Mouse (Mus musculus) adrenal gland, postnatal 36 days (tissue): Measurements from ENCODE around the gene Gng5. TPM values are rescaled to one million over a fixed set of nuclear protein-coding genes. Genes with fewer than 3 reads are reported as not detected.

Experiments used
- DNase-seq, 2 experiments: peaks; one replicate each; pipeline ENCODE4 v3.0.0; 2021; ENCODE audit warnings: mixed read lengths in 1 of 2
- long read RNA-seq, 2 experiments: library from polyadenylated mRNA; stranded (forward); transcript quantifications; one replicate each; pipeline ENCODE4 v2.0.0; 2021; ENCODE audit warnings: borderline sequencing depth in 2 of 2
- total RNA-seq, 2 experiments: library from RNA; stranded (reverse); gene quantifications; 2 replicates each; pipeline ENCODE4 v1.2.3; 2021

Gng5 gene
- total RNA-seq = 100 to 1,000 TPM; 250 to 253 TPM
- long read RNA-seq, experiment 1, transcript Gng5-201 (3 exons, 593 nt) = major isoform, 403 of 407 reads
- long read RNA-seq, experiment 1, partial matches to known transcripts = 0 of 407 reads
- long read RNA-seq, experiment 1, other reads (novel, unspliced or antisense) = 2 of 407 reads
- long read RNA-seq, experiment 2, transcript Gng5-201 (3 exons, 593 nt) = major isoform, 165 of 167 reads
- long read RNA-seq, experiment 2, partial matches to known transcripts = 1 of 167 reads
- long read RNA-seq, experiment 2, other reads (novel, unspliced or antisense) = 1 of 167 reads

GRCm38 (mm10) chr3:146499431-146500002 lies at the start of gene Gng5, which contains the start of gene Spata1:
TSS of gene Gng5 (plus strand) at chr3:146499807.
TSS of gene Spata1 (minus strand) at chr3:146499753.
- DNase-seq = peak; percentile 91 to 96

- DNase-seq = peak; percentile 95 to 97
These were observed 49.2 kb upstream of the Gng5 start for GRCm38 (mm10) chr3:146450371-146450841.

DNA sequence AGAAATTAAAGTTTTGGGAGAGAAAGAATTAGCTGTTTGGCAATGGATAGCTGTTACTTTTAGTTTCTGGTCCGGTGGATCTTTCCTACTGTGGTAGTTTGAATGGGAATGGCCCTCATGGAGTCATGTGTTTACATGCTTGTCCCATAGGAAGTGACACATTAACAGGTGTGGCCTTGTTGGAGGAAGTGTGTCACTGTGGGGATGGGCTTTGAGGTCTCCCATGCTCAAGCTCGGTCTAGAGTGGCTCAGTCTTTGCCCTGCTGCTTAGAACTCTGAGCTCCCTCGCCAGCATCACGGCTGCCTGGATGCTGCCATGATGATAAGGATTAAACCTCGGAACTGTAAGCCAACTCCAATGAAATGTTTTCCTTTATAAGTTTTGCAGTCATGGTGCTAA lies 48.2 kb upstream of the Gng5 start:
- DNase-seq = no peak

DNA sequence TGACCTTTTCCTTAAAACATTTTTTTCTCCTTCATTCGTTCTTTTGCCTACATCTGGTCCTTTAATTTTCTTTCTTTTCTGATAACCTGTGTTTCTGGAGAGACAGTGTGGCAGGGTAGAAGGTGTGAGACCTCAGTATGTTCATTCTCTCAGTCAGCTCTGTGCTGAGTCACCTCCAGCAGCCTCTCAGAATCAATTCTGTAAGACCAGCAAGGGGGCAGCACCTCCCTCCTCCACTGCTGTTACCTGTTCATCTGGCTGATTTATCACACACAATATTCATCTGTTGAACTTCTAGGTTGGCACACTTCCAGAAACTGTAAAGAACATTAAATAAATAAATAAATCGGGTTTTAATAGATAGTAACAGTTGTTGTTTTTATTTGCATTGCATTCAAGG lies 36.7 kb upstream of the Gng5 start:
- DNase-seq = peak in 1 of 2 experiments; percentile 9

DNA sequence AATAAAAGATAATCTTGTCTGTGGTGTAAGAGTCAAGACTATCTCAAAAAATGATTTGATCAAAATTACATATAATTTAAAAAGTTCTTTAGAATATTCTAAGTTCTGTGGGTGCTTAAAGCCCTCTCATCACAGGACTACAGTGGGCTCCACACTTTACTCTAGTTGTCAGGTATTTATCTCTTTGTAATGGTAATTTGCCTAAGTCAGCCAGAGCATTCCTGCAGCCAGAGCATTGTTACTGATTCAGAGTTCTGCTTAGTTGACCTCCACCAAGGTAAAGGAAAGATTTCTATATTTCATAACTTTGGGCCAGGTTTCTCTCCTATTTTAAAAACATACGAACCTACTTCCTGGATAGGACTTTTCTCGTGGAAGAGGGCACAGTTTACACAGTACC lies 30.4 kb upstream of the Gng5 start:
- no peak for DNase-seq

GRCm38 (mm10) chr3:146472657-146473056 lies 26.9 kb upstream of the Gng5 start:
- DNase-seq = no peak

DNA sequence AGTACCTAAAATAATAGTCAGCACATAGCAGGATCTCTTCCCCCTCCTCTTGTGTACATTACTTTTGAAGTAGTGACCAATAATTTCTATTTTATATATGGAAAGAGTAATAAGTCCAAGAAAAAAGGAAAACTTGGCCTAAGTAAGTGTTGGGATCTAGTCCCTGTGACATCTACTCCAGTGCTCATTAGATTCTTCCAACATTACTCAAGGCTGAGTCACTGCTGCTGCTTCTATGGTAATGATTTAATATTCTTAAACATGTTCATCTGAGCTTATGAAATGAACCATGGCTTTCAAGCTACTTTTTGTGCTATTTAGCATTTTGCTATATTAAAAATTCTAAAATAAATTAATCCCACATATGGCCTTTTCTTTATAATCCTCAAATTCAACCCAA lies 25.9 kb upstream of the Gng5 start:
- DNase-seq = peak in 1 of 2 experiments; percentile 8

GRCm38 (mm10) chr3:146474428-146474827 lies 25.2 kb upstream of the Gng5 start:
- no peak for DNase-seq

DNA sequence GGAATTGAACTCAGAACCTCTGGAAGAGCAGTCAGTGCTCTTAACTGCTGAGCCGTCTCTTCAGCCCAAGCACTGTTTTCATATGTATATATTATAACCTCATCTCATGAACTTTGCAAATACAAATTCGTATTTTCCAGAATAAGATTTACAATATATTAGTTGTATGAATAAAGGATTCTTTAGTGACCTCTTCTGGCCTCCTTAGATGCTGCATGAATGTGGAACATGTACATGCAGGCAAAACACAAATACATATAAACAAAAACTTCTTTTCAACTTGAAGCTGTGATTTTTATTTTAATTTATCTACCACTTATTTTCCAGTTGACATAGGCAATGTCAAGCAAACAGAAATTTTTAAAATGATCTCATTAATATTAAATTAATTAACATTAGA lies 17.6 kb upstream of the Gng5 start:
- DNase-seq = no peak

DNA sequence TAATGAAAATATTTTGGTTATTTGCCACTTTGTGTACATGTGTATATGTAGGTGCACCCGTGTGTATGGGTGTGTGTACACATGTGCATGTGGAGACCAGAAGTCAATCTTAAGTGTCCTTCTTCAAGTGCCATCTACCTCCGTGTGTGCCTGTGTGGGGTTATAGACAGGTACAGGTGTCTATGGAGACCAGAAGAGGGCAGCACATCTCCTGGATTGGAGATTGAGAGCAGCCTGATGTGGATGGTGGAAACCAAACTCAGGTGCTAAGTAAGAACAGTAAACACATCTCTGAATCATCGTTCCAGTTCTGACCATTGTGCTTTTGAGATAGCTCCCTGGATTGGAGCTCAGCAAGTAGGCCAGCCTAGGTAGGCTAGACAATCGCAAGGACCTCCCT lies 13.1 kb upstream of the Gng5 start:
- no peak for DNase-seq

- no peak for DNase-seq
These were observed 4.7 kb upstream of the Gng5 start for GRCm38 (mm10) chr3:146494941-146495340.

DNA sequence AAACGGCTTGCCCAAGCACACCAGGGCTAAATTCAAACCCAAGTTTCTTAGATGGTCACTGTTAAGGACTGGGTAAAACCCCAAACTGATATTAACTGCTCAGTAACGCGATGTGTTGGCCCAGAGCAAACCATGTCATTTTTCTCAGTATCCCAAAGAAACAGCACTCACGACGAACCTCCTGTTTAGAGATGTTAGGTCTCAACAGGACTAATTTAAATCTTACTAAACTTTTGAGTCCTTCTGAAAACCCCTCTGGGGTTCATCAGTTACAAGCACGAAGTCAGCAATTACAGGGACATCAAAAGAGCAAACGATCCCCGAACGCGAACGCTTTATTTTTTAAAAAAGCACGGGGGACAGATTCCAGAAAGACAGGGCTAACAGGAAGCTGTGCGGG lies 618 bp upstream of the Gng5 start:
- no peak for DNase-seq

DNA sequence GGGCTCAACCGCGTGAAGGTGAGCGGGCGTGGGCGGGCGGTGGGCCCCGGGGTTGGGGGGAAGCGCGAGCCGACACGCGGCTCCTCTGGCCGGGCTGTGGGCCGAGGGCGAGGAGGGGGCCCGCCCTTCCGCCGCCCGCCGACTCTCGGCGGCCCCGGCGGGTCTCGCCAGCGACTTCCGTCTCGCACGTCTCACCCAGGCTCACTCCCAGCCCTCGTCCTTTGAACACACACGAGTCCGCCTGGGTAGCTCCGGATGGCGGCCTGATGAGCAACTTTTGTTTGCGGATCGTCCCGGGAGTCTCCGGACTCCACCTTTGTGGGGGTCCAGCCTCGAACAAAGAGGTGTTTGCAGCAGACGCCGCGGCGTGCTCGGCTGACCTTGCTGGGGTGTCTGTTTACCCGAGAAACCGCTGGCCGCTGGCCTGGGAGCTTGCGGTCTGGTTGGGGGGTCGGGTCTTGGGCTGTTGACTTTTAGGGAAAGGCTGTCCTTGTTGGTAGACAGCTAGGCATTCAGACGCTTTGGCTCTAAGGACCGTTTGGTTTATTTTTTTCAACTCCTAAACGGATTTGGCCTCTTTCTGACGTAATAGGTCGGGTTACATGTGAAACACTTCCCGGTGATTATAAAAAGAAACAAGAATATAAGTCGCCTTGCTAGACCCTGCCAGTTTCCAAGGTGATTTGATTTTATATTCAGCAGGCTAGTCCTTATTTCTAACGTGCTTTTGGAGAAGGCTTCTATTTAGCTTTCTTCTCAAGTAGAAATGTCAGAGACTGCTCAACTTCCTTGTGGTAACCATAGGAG lies 599 bp downstream of the Gng5 start:
- peak; percentile 57 to 66 for DNase-seq

- DNase-seq = no peak
These were observed 1.2 kb downstream of the Gng5 start for GRCm38 (mm10) chr3:146500810-146501201.

DNA sequence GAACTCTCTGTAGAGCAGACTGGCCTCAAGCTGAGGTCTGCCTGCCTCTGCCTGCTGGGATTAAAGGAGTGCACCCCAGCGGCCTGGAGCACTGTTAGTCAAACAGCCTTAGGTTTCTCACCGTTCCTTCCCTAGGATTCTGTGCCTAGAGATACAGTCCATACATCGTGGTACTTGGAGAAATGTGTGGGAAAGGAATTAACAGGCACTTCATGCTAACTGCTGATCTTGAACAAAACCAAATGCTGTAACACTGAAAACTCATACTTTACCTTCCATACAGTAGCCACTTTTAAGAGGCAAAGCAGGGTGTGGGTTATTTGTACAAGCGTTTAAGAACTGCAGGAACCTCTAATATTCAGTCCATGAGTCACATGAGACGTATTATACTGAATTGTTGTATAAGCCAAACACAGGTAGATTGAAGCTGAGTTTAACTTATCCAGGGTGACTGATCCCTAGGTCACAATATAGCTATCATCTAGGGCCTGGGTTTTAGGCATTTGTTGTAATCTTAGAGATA lies 2.1 kb downstream of the Gng5 start:
- no peak for DNase-seq

GRCm38 (mm10) chr3:146506711-146507110 lies 7.1 kb downstream of the Gng5 start:
- DNase-seq = no peak

DNA sequence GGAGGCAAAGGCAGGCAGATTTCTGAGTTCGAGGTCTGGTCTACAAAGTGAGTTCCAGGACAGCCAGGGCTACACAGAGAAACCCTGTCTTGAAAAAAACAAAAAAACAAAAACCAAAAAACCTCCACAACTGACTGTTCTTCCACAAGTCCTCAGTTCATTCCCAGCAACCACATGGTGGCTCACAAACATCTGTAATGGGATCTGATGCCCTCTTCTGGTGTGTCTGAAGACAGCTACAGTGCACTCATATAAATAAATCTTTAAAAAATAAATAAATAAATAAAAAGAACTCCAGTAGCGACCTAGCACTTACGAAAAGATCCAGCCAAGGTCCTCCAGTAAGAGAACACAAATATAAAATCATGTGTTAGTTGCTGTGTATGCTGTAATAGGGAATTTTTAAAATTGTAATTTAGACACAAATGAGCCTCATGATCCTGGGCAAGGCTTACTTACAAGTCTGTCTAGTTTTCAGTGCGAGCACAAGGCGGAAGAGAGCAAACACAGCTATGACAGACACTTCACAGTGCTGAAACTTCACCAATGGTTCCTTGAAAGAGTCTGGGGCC lies 20.7 kb downstream of the Gng5 start:
- no peak for DNase-seq

GRCm38 (mm10) chr3:146520798-146521651 lies 21.4 kb downstream of the Gng5 start, which contains the start of gene Rpf1:
TSS of gene Rpf1 (minus strand) at chr3:146521429.
- peak; percentile 93 for DNase-seq

DNA sequence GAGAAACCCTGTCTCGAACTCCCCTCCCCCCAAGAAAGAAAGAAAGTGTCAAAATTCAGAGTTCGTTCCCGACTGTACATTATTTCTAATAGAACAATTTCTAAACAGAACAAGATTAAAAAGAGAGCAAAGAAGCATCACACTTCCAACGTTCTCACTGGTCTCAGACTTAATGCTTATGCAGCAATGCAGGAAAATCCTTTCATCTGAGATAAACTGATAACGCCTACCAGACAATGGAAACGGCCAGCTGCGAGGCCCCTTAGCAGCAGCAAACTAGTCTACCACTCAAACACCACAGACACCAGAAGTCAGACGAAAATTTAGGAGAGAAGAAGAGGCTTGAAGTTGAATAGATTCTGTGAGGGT lies 22.0 kb downstream of the Gng5 start:
- no peak for DNase-seq

DNA sequence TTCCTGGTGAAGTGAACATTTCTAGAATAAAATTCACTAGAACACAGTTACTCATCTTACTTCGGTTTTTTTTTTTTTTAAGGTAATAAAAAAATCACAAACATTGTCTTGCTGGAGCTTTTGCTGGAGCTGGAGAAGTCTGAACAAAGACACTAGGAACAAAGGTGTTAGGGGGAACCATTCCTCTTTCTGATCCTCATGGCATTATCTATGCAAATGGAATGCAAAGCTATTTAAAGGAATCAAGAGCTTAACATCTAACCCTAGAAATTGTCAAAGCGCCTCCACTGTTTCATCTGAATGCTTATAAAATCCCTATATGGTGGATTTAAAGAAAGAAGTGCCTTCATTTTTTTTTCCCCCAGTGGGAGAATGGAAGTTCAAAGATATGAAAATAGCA lies 28.7 kb downstream of the Gng5 start:
- no peak for DNase-seq

DNA sequence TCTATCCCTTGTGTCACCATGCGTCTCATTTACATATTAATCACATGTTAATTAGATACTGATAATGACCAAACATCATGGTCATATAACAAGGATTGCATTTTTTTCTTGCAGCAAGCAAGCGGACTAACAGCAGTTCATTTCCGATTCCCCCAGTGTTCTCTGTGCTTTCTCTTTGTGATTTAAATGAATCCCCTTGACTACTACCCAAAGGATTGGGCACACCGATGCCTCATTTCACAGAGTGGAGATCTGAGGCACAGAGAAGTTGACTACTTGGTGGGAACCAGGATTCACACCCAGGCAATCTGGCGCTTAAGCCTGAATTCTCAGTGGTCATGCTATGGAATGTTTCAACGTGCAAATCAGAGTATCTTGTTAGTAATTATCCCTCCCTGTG lies 35.4 kb downstream of the Gng5 start:
- no peak for DNase-seq
